Mouse (Mus musculus) neural tube, embryonic 13.5 days (tissue): Measurements from ENCODE around the gene Magi3. TPM values are rescaled to one million over a fixed set of nuclear protein-coding genes. Genes with fewer than 3 reads are reported as not detected.

Source experiments
- ATAC-seq: fragments of 200-750 bp; cut with Nextera tagmentation; 2 replicates; pipeline ENCODE4 v1.8.0; 2017; ENCODE audit warnings: low read depth, mild to moderate bottlenecking, moderate TSS enrichment, moderate library complexity
- H3K27ac ChIP-seq: fragments of 300-500 bp; sonication (generic); replicated peaks from 2 replicates; pipeline ENCODE4 v1.5.1; 2015; ENCODE audit warnings: moderate library complexity, mild to moderate bottlenecking, inconsistent platforms
- H3K27me3 ChIP-seq: fragments of 300-500 bp; sonication (generic); 2 replicates; pipeline ENCODE4 v1.6.1; 2015; ENCODE audit warnings: mild to moderate bottlenecking, inconsistent platforms
- H3K36me3 ChIP-seq: fragments of 300-500 bp; sonication (generic); 2 replicates; pipeline ENCODE4 v1.6.1; 2015; ENCODE audit warnings: mild to moderate bottlenecking, inconsistent platforms
- H3K4me1 ChIP-seq: fragments of 300-500 bp; sonication (generic); replicated peaks from 2 replicates; pipeline ENCODE4 v1.6.1; 2015; ENCODE audit warnings: inconsistent platforms
- H3K4me2 ChIP-seq: fragments of 300-500 bp; sonication (generic); 2 replicates; pipeline ENCODE4 v1.6.1; 2015; ENCODE audit warnings: inconsistent platforms, mild to moderate bottlenecking, moderate library complexity
- H3K4me3 ChIP-seq: fragments of 300-500 bp; sonication (generic); 2 replicates; pipeline ENCODE4 v1.5.1; 2015; ENCODE audit warnings: mild to moderate bottlenecking, inconsistent platforms
- H3K9ac ChIP-seq: fragments of 300-500 bp; sonication (generic); 2 replicates; pipeline ENCODE4 v1.6.1; 2015; ENCODE audit warnings: moderate library complexity, mild to moderate bottlenecking, inconsistent platforms
- H3K9me3 ChIP-seq: fragments of 300-500 bp; sonication (generic); 2 replicates; pipeline ENCODE4 v1.6.1; 2016; ENCODE audit warnings: inconsistent platforms
- WGBS: fragments of 180-500 bp; shearing (Covaris S2); methylation state at CpG from one replicate; pipeline ENCODE4 v1.1.7; 2015; 5-methylcytosine and 5-hydroxymethylcytosine counted together
- polyA plus RNA-seq: library from polyadenylated mRNA; unstranded; fragments of >200 nt; fragmentation: Nextera tagmentation; extraction: Ambion mirVana; gene quantifications from 2 replicates; pipeline ENCODE4 v1.2.1, GENCODE M21; 2015

The Magi3 gene
- polyA plus RNA-seq, 1 experiment from 2014 or later = 8.6 TPM

DNA sequence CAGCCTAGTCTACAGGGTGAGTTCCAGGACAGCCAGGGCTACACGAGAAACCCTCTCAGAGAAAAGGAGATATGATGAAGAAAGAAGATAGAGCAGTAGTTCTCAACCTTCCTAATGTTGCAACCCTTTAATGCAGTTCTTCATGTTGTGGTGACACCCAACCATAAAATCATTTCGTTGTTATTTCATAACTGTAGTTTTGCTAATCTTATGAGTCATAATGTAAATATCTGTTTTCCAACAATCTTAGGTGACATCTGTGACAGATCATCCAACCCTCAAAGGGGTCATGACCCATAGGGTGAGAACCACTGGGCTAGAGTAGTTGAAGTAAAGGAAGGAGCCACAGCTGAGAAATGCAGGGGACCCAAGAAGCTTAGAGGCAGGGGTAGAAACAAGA is 35.9 kb downstream of the Magi3 start:
- no peak overlapping the region for H3K9ac ChIP-seq
- WGBS = 88% methylated on average over 2 of the region's 2 CpGs
- H3K9me3 ChIP-seq = no peaks in the 10 kb centered on the region
- no peaks in the 10 kb centered on the region for H3K36me3 ChIP-seq
- no peaks in the 10 kb centered on the region for H3K4me1 ChIP-seq
- H3K4me2 ChIP-seq = no peak overlapping the region
- H3K4me3 ChIP-seq = no peak overlapping the region
- no peaks in the 10 kb centered on the region for H3K27me3 ChIP-seq
- H3K27ac ChIP-seq = no peak overlapping the region
- no peak for ATAC-seq

DNA sequence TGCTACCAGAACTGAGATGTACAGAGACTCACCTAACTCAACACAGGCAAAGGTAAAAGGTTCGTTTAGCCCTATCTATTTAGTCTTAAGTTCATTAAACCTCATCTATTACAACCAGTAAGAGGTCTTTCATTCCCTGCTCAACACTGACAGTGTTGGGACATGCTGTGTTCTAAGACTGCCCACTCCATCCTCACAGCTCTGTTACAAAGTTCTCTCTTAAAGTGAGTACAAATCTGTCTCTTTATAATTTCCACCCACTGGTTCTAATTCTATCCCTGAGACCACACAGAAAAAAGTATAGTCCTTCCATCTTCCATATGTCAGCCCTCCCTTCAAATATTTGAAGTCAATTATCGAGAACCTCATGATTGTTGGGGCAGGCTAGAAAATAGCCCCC is 36.5 kb downstream of the Magi3 start:
- H3K4me3 ChIP-seq = no peak overlapping the region

DNA sequence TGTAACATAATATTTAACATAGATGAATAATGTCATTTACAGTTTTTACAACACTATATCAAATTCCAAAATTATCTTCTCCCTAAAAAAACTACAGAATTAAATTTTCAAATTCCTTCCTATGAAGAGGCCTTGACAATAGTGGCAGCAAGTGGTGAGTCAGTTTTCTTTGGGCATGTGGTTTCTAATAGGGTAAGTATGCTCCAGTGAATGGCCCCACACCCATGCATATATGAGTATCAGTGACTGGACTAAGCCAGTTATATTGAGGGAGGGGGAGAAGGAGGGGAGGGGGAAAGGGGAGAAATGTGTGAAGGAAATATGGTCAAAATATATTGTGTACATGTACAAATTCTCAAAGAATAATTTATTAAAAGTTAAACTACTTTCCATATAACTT is 37.5 kb downstream of the Magi3 start:
- Histone ChIP-seq H3K9me3 (no peaks in the 10 kb centered on the region), H3K27ac (no peak overlapping the region), H3K4me1 (no peaks in the 10 kb centered on the region), H3K9ac (no peak overlapping the region), H3K4me2 (no peak overlapping the region), H3K36me3 (peaks cover 6% of the 10 kb centered on the region), H3K27me3 (no peaks in the 10 kb centered on the region), H3K4me3 (no peak overlapping the region)
- no peak for ATAC-seq

More for the DNA sequence above, 36.5 kb downstream of the Magi3 start:
- H3K4me1 ChIP-seq = no peaks in the 10 kb centered on the region
- H3K9me3 ChIP-seq = no peaks in the 10 kb centered on the region
- H3K27ac ChIP-seq = no peak overlapping the region
- no peak overlapping the region for H3K4me2 ChIP-seq
- peaks cover 2% of the 10 kb centered on the region for H3K36me3 ChIP-seq
- H3K9ac ChIP-seq = no peak overlapping the region
- 77% methylated on average over 2 of the region's 2 CpGs for WGBS
- no peak for ATAC-seq
- no peaks in the 10 kb centered on the region for H3K27me3 ChIP-seq

DNA sequence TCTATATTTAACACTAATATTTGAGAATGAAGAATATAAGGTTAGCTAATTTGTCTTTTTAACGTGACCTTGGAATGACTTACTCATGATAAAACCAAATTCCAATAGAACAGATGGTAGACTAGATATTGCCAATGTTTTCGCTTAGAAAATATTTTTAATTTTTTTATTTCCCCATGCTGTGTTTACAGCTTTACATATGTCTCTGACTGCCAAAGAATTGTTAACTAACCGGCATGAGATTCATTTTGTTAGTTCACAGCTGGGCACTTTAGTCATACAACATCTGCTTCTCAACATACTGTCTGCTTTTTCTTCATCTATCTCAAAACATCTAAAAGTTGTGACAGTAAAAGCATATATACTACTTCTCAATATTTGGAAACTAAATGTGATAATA is 58.8 kb downstream of the Magi3 start:
- H3K9me3 ChIP-seq = no peaks in the 10 kb centered on the region
- no peaks in the 10 kb centered on the region for H3K4me1 ChIP-seq
- H3K9ac ChIP-seq = no peak overlapping the region
- ATAC-seq = no peak
- no peaks in the 10 kb centered on the region for H3K27me3 ChIP-seq
- H3K4me2 ChIP-seq = no peak overlapping the region
- no peaks in the 10 kb centered on the region for H3K36me3 ChIP-seq
- no peak overlapping the region for H3K4me3 ChIP-seq
- WGBS = 80% methylated on average over 3 of the region's 3 CpGs
- no peak overlapping the region for H3K27ac ChIP-seq

DNA sequence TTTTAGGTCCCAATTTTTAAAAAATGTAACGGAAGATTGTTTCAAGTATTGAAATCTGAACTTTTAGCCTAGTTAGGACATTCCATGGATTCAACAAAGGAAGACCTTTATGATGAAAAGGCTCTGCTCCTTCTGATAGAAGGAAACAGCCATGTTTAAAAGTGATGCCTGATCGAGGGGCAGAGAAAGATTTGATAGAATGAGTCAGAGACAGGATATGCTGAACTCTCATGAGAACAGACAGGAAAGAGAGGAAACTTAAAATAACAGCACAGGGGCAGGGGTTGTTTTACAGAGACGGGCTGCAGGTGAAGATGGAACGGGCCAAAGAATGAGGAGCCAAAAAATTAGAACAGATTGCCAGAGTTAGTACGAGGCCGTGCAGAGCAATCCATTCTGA is 59.6 kb downstream of the Magi3 start:
- Histone ChIP-seq H3K4me2 (no peak overlapping the region), H3K27me3 (no peaks in the 10 kb centered on the region), H3K4me3 (no peak overlapping the region), H3K9me3 (no peaks in the 10 kb centered on the region), H3K9ac (no peak overlapping the region), H3K36me3 (no peaks in the 10 kb centered on the region), H3K27ac (no peak overlapping the region), H3K4me1 (no peaks in the 10 kb centered on the region)
- no peak for ATAC-seq
- 87% methylated on average over 6 of the region's 6 CpGs for WGBS

DNA sequence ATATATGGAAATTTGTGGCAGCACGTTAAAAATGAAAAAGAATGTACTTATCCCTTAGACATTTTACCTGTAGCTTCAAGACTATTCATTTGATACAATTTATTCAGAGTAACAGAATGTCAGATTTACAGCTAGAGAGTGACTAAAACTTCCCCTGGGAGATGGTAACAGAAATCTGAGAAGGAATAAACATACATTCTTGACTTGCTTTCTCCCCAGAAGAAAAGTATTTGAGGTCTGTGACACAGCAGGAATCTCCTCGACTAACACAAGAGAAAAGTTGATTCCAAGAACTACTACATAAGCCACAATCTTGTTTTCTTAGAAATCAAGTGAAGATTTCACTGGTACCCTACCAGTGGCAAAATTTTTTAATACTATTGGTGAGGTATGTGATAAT is 70.0 kb downstream of the Magi3 start:
- H3K9ac ChIP-seq = no peak overlapping the region
- no peak overlapping the region for H3K4me3 ChIP-seq
- no peaks in the 10 kb centered on the region for H3K4me1 ChIP-seq
- ATAC-seq = no peak
- H3K9me3 ChIP-seq = no peaks in the 10 kb centered on the region
- H3K36me3 ChIP-seq = no peaks in the 10 kb centered on the region
- no peaks in the 10 kb centered on the region for H3K27me3 ChIP-seq
- no peak overlapping the region for H3K27ac ChIP-seq
- no peak overlapping the region for H3K4me2 ChIP-seq
- whole genome bisulfite sequencing = 72% methylated on average over 2 of the region's 2 CpGs

DNA sequence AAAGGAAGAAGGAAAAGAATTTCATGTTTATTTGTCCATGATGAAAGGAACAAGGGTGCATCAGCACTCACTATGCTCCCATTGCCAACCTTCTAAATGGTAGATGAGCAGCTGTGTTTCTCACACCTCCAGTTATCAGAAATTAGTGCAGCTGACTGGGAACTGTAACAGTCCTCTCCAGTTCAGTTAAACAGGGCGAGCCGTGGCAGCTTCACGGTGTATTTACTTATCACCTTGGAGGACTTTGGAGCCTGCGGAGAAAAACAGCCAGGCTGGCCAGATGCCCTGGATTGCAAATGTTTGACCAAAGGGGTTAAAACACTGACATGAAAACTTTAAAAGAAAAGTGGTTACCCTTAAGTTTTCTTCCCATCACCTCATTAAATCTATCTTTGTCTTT is 77.8 kb downstream of the Magi3 start:
- 41% methylated on average over 4 of the region's 4 CpGs for WGBS

DNA sequence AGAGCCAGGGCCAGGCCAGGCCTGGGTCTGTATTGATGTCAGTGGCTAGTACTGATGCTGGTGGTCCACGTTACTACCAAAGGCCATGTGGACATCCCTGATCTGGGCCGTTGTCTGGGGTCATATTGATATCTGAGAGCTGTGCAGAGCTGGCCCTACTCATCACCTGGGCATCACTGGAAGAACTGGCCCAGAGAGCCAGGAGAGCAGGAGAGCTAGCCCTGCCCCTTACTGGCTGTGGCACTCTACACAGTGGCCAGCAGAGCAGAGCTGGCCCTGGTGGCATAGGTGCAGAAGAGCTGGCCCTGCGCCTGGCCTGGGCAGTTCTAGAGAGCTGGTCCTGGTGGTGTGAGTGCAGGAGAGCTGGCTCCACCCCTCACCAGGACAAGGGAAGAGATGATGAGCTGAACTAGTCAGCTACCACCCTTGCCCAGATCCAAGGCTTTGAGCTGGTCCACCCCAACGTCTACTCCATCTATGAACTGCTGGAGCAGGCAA is 81.2 kb downstream of the Magi3 start:
- no peak overlapping the region for H3K4me3 ChIP-seq
- no peaks in the 10 kb centered on the region for H3K9me3 ChIP-seq
- no peaks in the 10 kb centered on the region for H3K4me1 ChIP-seq
- H3K9ac ChIP-seq = no peak overlapping the region
- WGBS = 95% methylated on average over 4 of the region's 4 CpGs
- ATAC-seq = no peak; the same call in 1 of the 2 replicates
- no peak overlapping the region for H3K4me2 ChIP-seq
- H3K36me3 ChIP-seq = no peaks in the 10 kb centered on the region
- no peak overlapping the region for H3K27ac ChIP-seq
- H3K27me3 ChIP-seq = no peaks in the 10 kb centered on the region

More for the DNA sequence above, 77.8 kb downstream of the Magi3 start:
- no peaks in the 10 kb centered on the region for H3K9me3 ChIP-seq
- no peak for ATAC-seq
- H3K36me3 ChIP-seq = no peaks in the 10 kb centered on the region
- no peak overlapping the region for H3K4me2 ChIP-seq
- no peak overlapping the region for H3K9ac ChIP-seq
- no peak overlapping the region for H3K27ac ChIP-seq
- H3K4me1 ChIP-seq = no peaks in the 10 kb centered on the region
- H3K27me3 ChIP-seq = no peaks in the 10 kb centered on the region
- no peak overlapping the region for H3K4me3 ChIP-seq

DNA sequence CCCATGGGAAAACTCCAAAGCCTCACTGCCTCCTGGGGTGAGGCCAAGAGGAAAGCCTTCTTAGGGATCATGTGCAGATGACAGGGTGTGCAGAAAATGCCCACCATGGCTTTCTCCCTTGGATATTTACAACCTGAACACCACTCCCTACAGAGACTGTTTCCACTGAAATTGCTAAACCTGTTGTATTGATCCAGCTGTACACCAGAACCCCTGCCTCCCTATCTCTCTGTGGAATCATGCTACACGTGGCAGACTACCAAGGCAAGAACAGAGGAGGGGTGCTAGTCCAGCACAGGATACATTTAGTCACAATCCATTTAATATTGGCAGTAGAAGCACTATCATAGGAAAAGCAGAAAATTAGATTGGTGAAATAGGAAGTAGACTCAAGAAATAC is 94.5 kb downstream of the Magi3 start:
- no peak overlapping the region for H3K9ac ChIP-seq
- H3K9me3 ChIP-seq = no peaks in the 10 kb centered on the region
- WGBS = 56% methylated on average over 1 of the region's 1 CpGs
- H3K4me2 ChIP-seq = no peak overlapping the region
- H3K4me3 ChIP-seq = no peak overlapping the region
- H3K27ac ChIP-seq = no peak overlapping the region
- H3K4me1 ChIP-seq = no peaks in the 10 kb centered on the region
- H3K27me3 ChIP-seq = no peaks in the 10 kb centered on the region
- H3K36me3 ChIP-seq = no peaks in the 10 kb centered on the region
- ATAC-seq = no peak

DNA sequence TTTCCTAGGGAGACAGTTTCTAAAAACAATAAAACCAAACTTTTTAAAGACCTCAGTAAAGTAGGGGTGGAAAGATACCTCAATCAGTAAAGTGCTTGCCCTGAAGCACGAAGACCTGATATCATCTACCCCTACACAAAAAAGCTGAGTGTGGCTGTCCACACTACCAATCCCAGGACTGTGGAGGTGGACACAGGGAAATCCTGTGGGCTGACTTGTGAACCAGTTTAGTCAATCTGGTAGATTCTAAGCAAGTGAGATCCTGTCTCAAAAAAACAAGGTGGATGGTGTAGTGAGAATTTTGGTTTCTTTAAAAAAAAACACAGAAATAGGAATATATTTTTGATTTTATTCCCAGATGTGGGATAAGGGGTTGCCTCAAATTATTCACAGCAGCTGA is 96.3 kb downstream of the Magi3 start:
- no peaks in the 10 kb centered on the region for H3K4me1 ChIP-seq
- ATAC-seq = no peak
- no peaks in the 10 kb centered on the region for H3K27me3 ChIP-seq
- no peak overlapping the region for H3K4me2 ChIP-seq
- WGBS = 94% methylated on average over 1 of the region's 1 CpGs
- no peaks in the 10 kb centered on the region for H3K36me3 ChIP-seq
- no peak overlapping the region for H3K27ac ChIP-seq
- no peak overlapping the region for H3K4me3 ChIP-seq
- H3K9ac ChIP-seq = no peak overlapping the region
- H3K9me3 ChIP-seq = no peaks in the 10 kb centered on the region

DNA sequence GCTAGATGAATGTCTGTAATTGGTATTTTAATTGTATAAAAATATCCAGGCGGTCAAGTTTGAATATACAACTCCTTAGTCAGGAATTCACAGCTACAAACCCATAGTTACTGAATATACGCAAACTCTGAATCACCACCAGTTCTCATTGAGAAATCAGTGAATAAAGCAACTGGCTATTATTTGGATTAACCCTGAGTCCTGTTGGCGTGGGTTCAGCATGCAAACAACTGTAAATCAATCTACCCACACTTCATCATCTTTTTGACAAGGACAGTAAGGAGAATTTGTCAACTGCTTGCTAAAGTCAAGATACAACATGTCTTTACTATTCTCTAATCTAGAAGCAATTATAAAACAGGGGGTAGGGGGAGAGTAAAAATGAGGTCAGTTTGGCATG is 110.7 kb downstream of the Magi3 start:
- Histone ChIP-seq H3K4me3 (no peak overlapping the region), H3K36me3 (no peaks in the 10 kb centered on the region), H3K4me1 (no peaks in the 10 kb centered on the region), H3K9me3 (no peaks in the 10 kb centered on the region), H3K27me3 (no peaks in the 10 kb centered on the region), H3K27ac (no peak overlapping the region), H3K4me2 (no peak overlapping the region), H3K9ac (no peak overlapping the region)
- no peak for ATAC-seq
- WGBS = 84% methylated on average over 3 of the region's 3 CpGs

DNA sequence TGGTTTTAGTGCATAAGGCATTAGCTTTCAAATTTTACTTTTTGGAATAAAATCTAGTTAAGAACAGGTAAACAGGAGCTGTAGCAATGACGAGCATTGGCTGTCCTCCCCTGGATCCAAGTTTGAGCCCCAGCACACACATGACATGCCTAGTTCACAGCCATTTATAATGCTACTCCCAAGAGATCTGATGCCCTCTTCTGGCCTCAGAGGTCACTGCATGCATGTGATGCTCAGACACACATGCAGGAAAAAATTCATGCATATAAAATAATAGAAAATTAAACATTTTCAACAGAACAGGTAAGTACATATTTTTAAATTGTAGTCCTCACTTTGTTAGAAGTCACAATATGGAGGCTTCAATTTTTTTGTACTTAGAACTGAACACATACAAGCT is 115.2 kb downstream of the Magi3 start:
- no peak overlapping the region for H3K4me2 ChIP-seq
- no peak overlapping the region for H3K4me3 ChIP-seq
- H3K27ac ChIP-seq = no peak overlapping the region
- H3K9ac ChIP-seq = no peak overlapping the region
- no peaks in the 10 kb centered on the region for H3K4me1 ChIP-seq
- no peaks in the 10 kb centered on the region for H3K9me3 ChIP-seq
- no peak for ATAC-seq
- no peaks in the 10 kb centered on the region for H3K36me3 ChIP-seq
- 55% methylated on average over 1 of the region's 1 CpGs for WGBS
- H3K27me3 ChIP-seq = no peaks in the 10 kb centered on the region

DNA sequence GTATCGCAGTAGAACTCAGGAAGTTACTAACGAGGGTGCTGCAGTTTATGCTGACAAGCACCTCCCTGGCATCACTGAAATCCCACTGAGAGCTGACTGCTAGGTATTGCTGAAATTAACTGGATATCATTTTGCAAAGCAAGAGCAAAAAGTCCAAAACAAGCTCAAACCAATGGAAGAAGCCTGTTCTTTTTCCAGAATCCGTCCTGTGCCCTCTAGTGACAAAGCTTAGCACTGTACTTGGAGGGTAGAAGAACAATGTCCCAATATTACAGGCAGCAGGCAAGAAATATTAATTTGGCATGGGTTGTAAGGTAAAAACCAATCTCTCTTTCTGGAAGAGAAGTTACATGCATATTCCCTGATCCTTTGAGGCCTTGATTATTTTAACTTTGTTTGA is 118.5 kb downstream of the Magi3 start:
- Histone ChIP-seq H3K4me2 (no peak overlapping the region), H3K27ac (no peak overlapping the region), H3K27me3 (no peaks in the 10 kb centered on the region), H3K9ac (no peak overlapping the region), H3K9me3 (no peaks in the 10 kb centered on the region), H3K36me3 (no peaks in the 10 kb centered on the region), H3K4me3 (no peak overlapping the region), H3K4me1 (no peaks in the 10 kb centered on the region)
- no peak for ATAC-seq
- 76% methylated on average over 3 of the region's 3 CpGs for WGBS
